Mouse (Mus musculus) embryonic facial prominence, embryonic 14.5 days (tissue): ENCODE data around the gene Olfr648. TPM values are rescaled to one million over a fixed set of nuclear protein-coding genes. Genes with fewer than 3 reads are reported as not detected.

Experiments
- ATAC-seq: fragments of 200-750 bp; cut with Nextera tagmentation; 2 replicates; pipeline ENCODE4 v1.8.0; 2017; ENCODE audit warnings: low read depth, moderate number of reproducible peaks, moderate TSS enrichment
- DNase-seq: peaks from one replicate; pipeline ENCODE4 v3.0.0-alpha.2; 2015; ENCODE audit warnings: low spot score
- H3K27ac ChIP-seq: fragments of 300-500 bp; sonication (generic); replicated peaks from 2 replicates; pipeline ENCODE4 v1.5.1; 2014; ENCODE audit warnings: low read depth, mild to moderate bottlenecking, low read length, moderate library complexity
- H3K27me3 ChIP-seq: fragments of 300-500 bp; sonication (generic); replicated peaks from 2 replicates; pipeline ENCODE4 v1.6.1; 2014; ENCODE audit warnings: low read length; ENCODE audit not compliant: control insufficient read depth, insufficient read depth
- H3K36me3 ChIP-seq: fragments of 300-500 bp; sonication (generic); 2 replicates; pipeline ENCODE4 v1.6.1; 2014; ENCODE audit warnings: low read length, mixed read lengths; ENCODE audit not compliant: control insufficient read depth, insufficient read depth
- H3K4me1 ChIP-seq: fragments of 300-500 bp; sonication (generic); 2 replicates; pipeline ENCODE4 v1.6.1; 2014; ENCODE audit warnings: antibody characterized with exemption, low read length; ENCODE audit not compliant: control insufficient read depth, insufficient read depth
- H3K4me2 ChIP-seq: fragments of 300-500 bp; sonication (generic); 2 replicates; pipeline ENCODE4 v1.6.1; 2014; ENCODE audit warnings: low read depth, mild to moderate bottlenecking, low read length, moderate library complexity, mixed read lengths
- H3K4me3 ChIP-seq: fragments of 300-500 bp; sonication (generic); 2 replicates; pipeline ENCODE4 v1.5.1; 2014; ENCODE audit warnings: low read depth, mild to moderate bottlenecking, low read length
- H3K9ac ChIP-seq: fragments of 300-500 bp; sonication (generic); 2 replicates; pipeline ENCODE4 v1.6.1; 2014; ENCODE audit warnings: low read depth, mild to moderate bottlenecking, low read length, moderate library complexity, mixed read lengths
- H3K9me3 ChIP-seq: fragments of 300-500 bp; sonication (generic); 2 replicates; pipeline ENCODE4 v1.6.1; 2016; ENCODE audit warnings: low read length; ENCODE audit not compliant: control insufficient read depth
- WGBS: fragments of 180-500 bp; shearing (Covaris S2); extraction: QIAGEN DNeasy Blood & Tissue Kit; methylation state at CpG from one replicate; pipeline ENCODE4 v1.1.7; 2014; 5-methylcytosine and 5-hydroxymethylcytosine counted together
- polyA plus RNA-seq: library from polyadenylated mRNA; unstranded; fragments of >200 nt; fragmentation: Nextera tagmentation; extraction: Ambion mirVana; gene quantifications from 2 replicates; pipeline ENCODE4 v1.2.1, GENCODE M21; 2014

Olfr648 gene
- polyA plus RNA-seq, 1 experiment from 2014 or later = 0.17 TPM

GRCm38 (mm10) chr7:104191275-104191674, 8.1 kb upstream of the Olfr648 start:
- H3K9ac ChIP-seq = no peak overlapping the region
- ATAC-seq = no peak
- 53% methylated on average over 9 of the region's 9 CpGs for WGBS

GRCm38 (mm10) chr7:104179074-104179473, 4.1 kb downstream of the Olfr648 start:
- WGBS = 76% methylated on average over 1 of the region's 1 CpGs
- no peaks in the 10 kb centered on the region for H3K27me3 ChIP-seq
- no peak overlapping the region for H3K4me2 ChIP-seq
- no peak overlapping the region for H3K9ac ChIP-seq
- H3K4me1 ChIP-seq = no peaks in the 10 kb centered on the region
- no peaks in the 10 kb centered on the region for H3K36me3 ChIP-seq
- ATAC-seq = no peak
- DNase-seq = no peak
- no peak overlapping the region for H3K27ac ChIP-seq
- H3K9me3 ChIP-seq = no peaks in the 10 kb centered on the region
- H3K4me3 ChIP-seq = no peak overlapping the region

More at GRCm38 (mm10) chr7:104191275-104191674, 8.1 kb upstream of the Olfr648 start:
- no peaks in the 10 kb centered on the region for H3K9me3 ChIP-seq
- no peak for DNase-seq
- no peaks in the 10 kb centered on the region for H3K27me3 ChIP-seq
- no peak overlapping the region for H3K27ac ChIP-seq
- no peaks in the 10 kb centered on the region for H3K36me3 ChIP-seq
- no peaks in the 10 kb centered on the region for H3K4me1 ChIP-seq
- no peak overlapping the region for H3K4me2 ChIP-seq
- H3K4me3 ChIP-seq = no peak overlapping the region

- Histone ChIP-seq H3K9ac (no peak overlapping the region), H3K9me3 (no peaks in the 10 kb centered on the region), H3K36me3 (no peaks in the 10 kb centered on the region), H3K27me3 (no peaks in the 10 kb centered on the region), H3K4me2 (no peak overlapping the region), H3K4me1 (no peaks in the 10 kb centered on the region), H3K27ac (no peak overlapping the region), H3K4me3 (no peak overlapping the region)
- DNase-seq (no peak), ATAC-seq (no peak)
- WGBS = 69% methylated on average over 5 of the region's 5 CpGs
These were observed 4.7 kb downstream of the Olfr648 start for GRCm38 (mm10) chr7:104178422-104179054.

- H3K4me1 ChIP-seq = no peaks in the 10 kb centered on the region
- 43% methylated on average over 1 of the region's 1 CpGs for WGBS
- H3K36me3 ChIP-seq = no peaks in the 10 kb centered on the region
- H3K4me3 ChIP-seq = no peak overlapping the region
- no peaks in the 10 kb centered on the region for H3K27me3 ChIP-seq
- no peak overlapping the region for H3K9ac ChIP-seq
- DNase-seq (no peak), ATAC-seq (no peak)
- H3K27ac ChIP-seq = no peak overlapping the region
- no peak overlapping the region for H3K4me2 ChIP-seq
- H3K9me3 ChIP-seq = no peaks in the 10 kb centered on the region
These were observed 8.1 kb downstream of the Olfr648 start for GRCm38 (mm10) chr7:104175085-104175484.

- Histone ChIP-seq H3K4me2 (no peak overlapping the region), H3K36me3 (no peaks in the 10 kb centered on the region), H3K27ac (no peak overlapping the region), H3K4me3 (no peak overlapping the region), H3K4me1 (no peaks in the 10 kb centered on the region), H3K27me3 (no peaks in the 10 kb centered on the region), H3K9me3 (no peaks in the 10 kb centered on the region), H3K9ac (no peak overlapping the region)
- DNase-seq (peak; percentile 20), ATAC-seq (peak; percentile 37; the same call in 1 of the 2 replicates)
- 78% methylated on average over 6 of the region's 6 CpGs for WGBS
These were observed 13.5 kb downstream of the Olfr648 start for GRCm38 (mm10) chr7:104169634-104170204.

- H3K4me3 ChIP-seq = no peak overlapping the region
These were observed 16.1 kb downstream of the Olfr648 start for GRCm38 (mm10) chr7:104167105-104167504.

GRCm38 (mm10) chr7:104150456-104150855, 32.7 kb downstream of the Olfr648 start, which contains the start of gene Ubqlnl:
Gene Ubqlnl, minus strand, starts transcription at chr7:104150556.
- WGBS = 77% methylated on average over 2 of the region's 2 CpGs
- Histone ChIP-seq H3K4me1 (no peaks in the 10 kb centered on the region), H3K9me3 (no peaks in the 10 kb centered on the region), H3K27me3 (no peaks in the 10 kb centered on the region), H3K36me3 (no peaks in the 10 kb centered on the region), H3K4me2 (no peak within 1 kb of the TSS), H3K9ac (no peak within 1 kb of the TSS), H3K4me3 (no peak within 1 kb of the TSS), H3K27ac (no peak within 1 kb of the TSS)
- DNase-seq = no peak
- no peak for ATAC-seq

More at GRCm38 (mm10) chr7:104167105-104167504, 16.1 kb downstream of the Olfr648 start:
- DNase-seq = no peak
- Histone ChIP-seq H3K9ac (no peak overlapping the region), H3K27ac (no peak overlapping the region), H3K27me3 (no peaks in the 10 kb centered on the region), H3K36me3 (no peaks in the 10 kb centered on the region), H3K4me2 (no peak overlapping the region), H3K9me3 (no peaks in the 10 kb centered on the region), H3K4me1 (no peaks in the 10 kb centered on the region)
- ATAC-seq = no peak
- WGBS = 80% methylated on average over 6 of the region's 6 CpGs

GRCm38 (mm10) chr7:104143179-104143578, 40.0 kb downstream of the Olfr648 start, which contains the start of gene Ubqln3:
Gene Ubqln3, minus strand, starts transcription at chr7:104143279.
- 69% methylated on average over 3 of the region's 3 CpGs for WGBS
- no peak for ATAC-seq
- no peak within 1 kb of the TSS for H3K4me2 ChIP-seq
- no peaks in the 10 kb centered on the region for H3K36me3 ChIP-seq
- no peak within 1 kb of the TSS for H3K27ac ChIP-seq
- DNase-seq = no peak
- H3K4me1 ChIP-seq = no peaks in the 10 kb centered on the region
- no peak within 1 kb of the TSS for H3K4me3 ChIP-seq
- no peaks in the 10 kb centered on the region for H3K27me3 ChIP-seq
- H3K9me3 ChIP-seq = no peaks in the 10 kb centered on the region
- H3K9ac ChIP-seq = no peak within 1 kb of the TSS

- Histone ChIP-seq H3K27me3 (no peaks in the 10 kb centered on the region), H3K4me2 (no peak within 1 kb of the TSS), H3K9ac (no peak within 1 kb of the TSS), H3K4me1 (no peaks in the 10 kb centered on the region), H3K9me3 (no peaks in the 10 kb centered on the region), H3K4me3 (no peak within 1 kb of the TSS), H3K27ac (no peak within 1 kb of the TSS), H3K36me3 (no peaks in the 10 kb centered on the region)
- ATAC-seq = no peak
- 87% methylated on average over 5 of the region's 5 CpGs for WGBS
- no peak for DNase-seq
These were observed 45.9 kb downstream of the Olfr648 start, which contains the start of gene Olfr643 for GRCm38 (mm10) chr7:104137305-104137704. Gene Olfr643, minus strand, starts transcription at chr7:104137405.
